Mouse (Mus musculus) kidney, embryonic 15.5 days (tissue): ENCODE data around the gene Ppp1r14a. TPM values are rescaled to one million over a fixed set of nuclear protein-coding genes. Genes with fewer than 3 reads are reported as not detected.

Experiments
- ATAC-seq: fragments of 200-750 bp; cut with Nextera tagmentation; replicated peaks from 2 replicates; pipeline ENCODE4 v1.8.0; 2017; ENCODE audit warnings: moderate TSS enrichment; ENCODE audit not compliant: low FRiP score
- H3K27ac ChIP-seq: fragments of 300-500 bp; sonication (generic); 2 replicates; pipeline ENCODE4 v1.5.1; 2015; ENCODE audit warnings: mild to moderate bottlenecking, inconsistent platforms
- H3K27me3 ChIP-seq: fragments of 300-500 bp; sonication (generic); 2 replicates; pipeline ENCODE4 v1.6.1; 2015; ENCODE audit warnings: inconsistent platforms
- H3K36me3 ChIP-seq: fragments of 300-500 bp; sonication (generic); 2 replicates; pipeline ENCODE4 v1.6.1; 2015; ENCODE audit warnings: inconsistent platforms
- H3K4me1 ChIP-seq: fragments of 300-500 bp; sonication (generic); 2 replicates; pipeline ENCODE4 v1.6.1; 2015; ENCODE audit warnings: inconsistent platforms
- H3K4me2 ChIP-seq: fragments of 300-500 bp; sonication (generic); 2 replicates; pipeline ENCODE4 v1.6.1; 2015; ENCODE audit warnings: moderate library complexity, mild to moderate bottlenecking, inconsistent platforms
- H3K4me3 ChIP-seq: fragments of 300-500 bp; sonication (generic); replicated peaks from 2 replicates; pipeline ENCODE4 v1.5.1; 2015; ENCODE audit warnings: mild to moderate bottlenecking, inconsistent platforms
- H3K9ac ChIP-seq: fragments of 300-500 bp; sonication (generic); 2 replicates; pipeline ENCODE4 v1.6.1; 2015; ENCODE audit warnings: mild to moderate bottlenecking, inconsistent platforms
- H3K9me3 ChIP-seq: fragments of 300-500 bp; sonication (generic); replicated peaks from 2 replicates; pipeline ENCODE4 v1.6.1; 2016; ENCODE audit warnings: inconsistent platforms
- WGBS: fragments of 180-500 bp; shearing (Covaris S2); methylation state at CpG from one replicate; pipeline ENCODE4 v1.1.7; 2015; ENCODE audit warnings: mixed read lengths; 5-methylcytosine and 5-hydroxymethylcytosine counted together
- polyA plus RNA-seq: library from polyadenylated mRNA; unstranded; fragments of >200 nt; fragmentation: Nextera tagmentation; extraction: Ambion mirVana; gene quantifications from 2 replicates; pipeline ENCODE4 v1.2.1, GENCODE M21; 2015

Gene Ppp1r14a
- polyA plus RNA-seq, 1 experiment from 2014 or later, result 23.7 TPM

DNA sequence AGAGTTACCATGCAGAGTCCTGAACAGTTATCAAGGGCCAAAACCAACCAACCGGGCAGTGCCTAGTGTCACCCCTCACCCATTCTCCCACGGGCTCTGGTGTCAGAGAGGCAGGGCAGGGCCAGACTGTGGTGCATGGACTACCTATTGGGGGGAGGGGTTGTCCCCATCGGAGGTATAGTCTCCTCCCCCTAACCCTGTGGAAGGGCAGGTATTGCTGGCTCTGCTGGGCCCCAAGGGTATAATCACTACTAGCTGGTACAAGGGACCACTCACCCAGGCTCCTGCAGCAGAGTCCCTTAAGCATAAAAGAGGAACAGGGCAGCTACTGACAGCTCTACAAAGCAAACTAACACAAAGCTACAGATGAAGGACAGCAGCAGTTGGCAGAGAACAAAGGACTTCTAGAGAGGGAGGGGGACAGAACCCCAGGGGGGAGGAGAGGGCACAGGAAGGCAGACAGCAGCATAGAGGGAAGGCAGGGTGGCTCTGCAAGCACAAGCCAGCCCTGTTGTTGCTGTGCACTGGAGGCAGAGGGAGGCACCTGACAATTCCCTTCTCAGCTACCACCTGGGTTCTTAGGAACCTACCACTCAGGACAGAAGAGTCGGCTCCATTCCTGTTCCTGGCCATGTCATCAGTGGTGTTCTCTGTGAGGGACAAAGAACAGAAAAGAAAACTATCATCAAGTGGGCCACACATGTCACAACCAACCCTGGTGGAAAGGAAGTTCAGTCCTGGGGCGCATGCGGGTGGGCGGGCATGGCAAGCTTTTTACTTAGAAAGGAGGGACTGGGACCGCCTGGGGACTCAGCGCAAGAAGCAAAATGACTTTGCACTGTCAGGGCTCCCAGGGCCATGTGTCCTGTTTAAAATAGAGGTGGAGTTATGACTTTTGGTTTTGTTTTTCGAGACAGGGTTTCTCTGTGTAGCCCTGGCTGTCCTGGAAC lies 29.1 kb upstream of the Ppp1r14a start:
- no peak for ATAC-seq

DNA sequence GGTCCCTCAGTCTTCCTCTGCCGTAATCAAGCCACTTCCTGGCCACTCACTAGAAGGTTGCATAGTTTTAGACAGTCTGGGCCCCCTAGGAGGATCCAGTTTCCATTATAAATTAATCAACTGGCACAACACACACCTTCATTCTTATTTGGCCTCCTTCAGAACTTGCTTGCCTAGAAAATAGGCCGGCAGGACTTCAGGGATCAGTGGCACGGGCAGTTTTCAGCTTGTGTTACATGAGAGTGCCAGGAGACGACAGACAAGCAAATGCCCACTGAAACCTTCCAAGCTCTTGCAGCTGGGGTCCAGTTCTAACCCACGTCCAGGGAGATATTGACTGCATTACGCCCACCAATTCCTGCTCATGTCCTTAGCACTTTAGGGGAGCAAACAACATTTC lies 27.0 kb upstream of the Ppp1r14a start:
- ATAC-seq, result no peak
- no peaks in the 10 kb centered on the region for H3K27me3 ChIP-seq
- H3K9me3 ChIP-seq, result no peaks in the 10 kb centered on the region
- WGBS, result 43% methylated on average over 6 of the region's 6 CpGs
- no peak overlapping the region for H3K4me2 ChIP-seq
- peaks cover 13% of the 10 kb centered on the region; the same call in 1 of the 2 replicates for H3K36me3 ChIP-seq
- peaks cover 42% of the 10 kb centered on the region for H3K4me1 ChIP-seq
- H3K9ac ChIP-seq, result no peak overlapping the region
- H3K4me3 ChIP-seq, result no peak overlapping the region
- H3K27ac ChIP-seq, result no peak overlapping the region

More for the DNA sequence above, 29.1 kb upstream of the Ppp1r14a start:
- Histone ChIP-seq H3K27me3 (no peaks in the 10 kb centered on the region), H3K4me1 (peaks cover 27% of the 10 kb centered on the region), H3K36me3 (peaks cover 26% of the 10 kb centered on the region), H3K4me2 (no peak overlapping the region), H3K4me3 (no peak overlapping the region), H3K9ac (no peak overlapping the region), H3K27ac (no peak overlapping the region), H3K9me3 (no peaks in the 10 kb centered on the region)
- 74% methylated on average over 10 of the region's 10 CpGs for WGBS

DNA sequence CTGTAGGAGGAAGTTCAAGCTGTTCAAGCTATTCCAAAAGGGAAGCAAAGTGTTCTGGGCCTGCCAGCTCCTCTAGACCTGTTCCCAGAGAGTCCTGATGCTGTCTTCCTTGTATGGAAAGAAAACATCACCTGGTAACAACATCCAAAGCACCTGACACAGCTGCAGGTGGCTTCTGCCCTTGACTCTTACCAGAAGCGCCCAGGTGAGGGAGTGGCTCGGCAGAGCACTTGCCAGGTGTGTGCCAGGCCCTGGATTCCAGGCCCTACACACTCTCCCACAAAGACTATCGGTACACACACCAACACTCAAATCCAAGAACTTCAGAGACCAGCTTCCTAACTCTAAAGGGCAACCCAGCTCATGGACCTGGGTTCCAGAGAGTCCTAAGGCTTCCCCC lies 25.3 kb upstream of the Ppp1r14a start:
- Histone ChIP-seq H3K9me3 (no peaks in the 10 kb centered on the region), H3K36me3 (peaks cover 5% of the 10 kb centered on the region; the same call in 1 of the 2 replicates), H3K27ac (no peak overlapping the region), H3K4me1 (peaks cover 46% of the 10 kb centered on the region), H3K27me3 (no peaks in the 10 kb centered on the region), H3K4me3 (no peak overlapping the region), H3K4me2 (no peak overlapping the region), H3K9ac (no peak overlapping the region)
- ATAC-seq, result no peak
- whole genome bisulfite sequencing, result 91% methylated on average over 3 of the region's 3 CpGs

DNA sequence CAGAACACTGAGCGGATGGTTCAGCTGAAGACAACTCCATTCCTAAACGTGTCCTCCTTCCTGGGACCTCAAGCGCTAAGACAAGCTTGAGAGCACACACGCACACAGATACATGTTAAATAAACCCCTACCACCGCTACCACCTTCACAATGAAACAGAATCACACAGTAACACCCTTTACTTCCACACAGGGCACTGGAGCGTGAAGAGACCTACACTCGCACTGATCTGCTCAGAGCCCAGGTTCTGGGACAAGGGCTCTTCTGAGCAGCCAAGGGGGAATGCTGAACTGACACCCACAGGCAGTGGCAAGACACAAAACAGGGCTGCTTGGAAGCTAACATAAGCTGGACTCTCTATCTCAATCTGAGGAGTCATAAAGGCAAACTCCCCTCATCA lies 23.5 kb upstream of the Ppp1r14a start:
- H3K27ac ChIP-seq, result peak overlapping the region; percentile 11; the same call in 1 of the 2 replicates
- peaks cover 49% of the 10 kb centered on the region for H3K4me1 ChIP-seq
- 52% methylated on average over 7 of the region's 7 CpGs for WGBS
- no peak overlapping the region for H3K4me2 ChIP-seq
- H3K27me3 ChIP-seq, result no peaks in the 10 kb centered on the region
- ATAC-seq, result 0 out of 2 replicates have a peak, but pooled peaks have one; percentile 20
- H3K36me3 ChIP-seq, result no peaks in the 10 kb centered on the region
- H3K9me3 ChIP-seq, result no peaks in the 10 kb centered on the region
- H3K9ac ChIP-seq, result no peak overlapping the region
- H3K4me3 ChIP-seq, result no peak overlapping the region

GRCm38 (mm10) chr7:29266931-29267330 lies 22.2 kb upstream of the Ppp1r14a start:
- 34% methylated on average over 4 of the region's 4 CpGs for WGBS
- 0 out of 2 replicates have a peak, but pooled peaks have one; percentile 37 for ATAC-seq
- Histone ChIP-seq H3K36me3 (no peaks in the 10 kb centered on the region), H3K4me1 (peaks cover 60% of the 10 kb centered on the region), H3K9me3 (no peaks in the 10 kb centered on the region), H3K27ac (peak overlapping the region; percentile 62; the same call in 1 of the 2 replicates), H3K27me3 (no peaks in the 10 kb centered on the region), H3K4me3 (no peak overlapping the region), H3K9ac (no peak overlapping the region), H3K4me2 (no peak overlapping the region)

DNA sequence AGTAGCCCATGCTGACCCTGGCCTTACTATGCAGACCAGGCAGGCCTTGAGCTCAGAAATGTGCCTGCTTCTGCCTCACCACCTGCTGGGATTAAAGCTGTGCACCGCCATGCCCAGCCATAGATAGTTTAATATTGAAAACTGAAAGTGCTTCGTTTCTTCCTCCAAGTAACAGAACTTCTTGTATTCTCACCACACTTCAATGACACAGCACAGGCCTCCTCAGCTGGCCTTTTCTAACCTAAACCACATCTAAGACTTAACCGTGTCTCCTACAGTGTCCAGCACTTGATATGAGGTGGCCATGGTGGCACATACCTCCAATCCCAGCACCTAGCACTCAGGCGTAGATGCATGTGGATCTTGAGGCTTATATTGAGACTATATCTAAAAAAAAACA lies 18.7 kb upstream of the Ppp1r14a start:
- no peaks in the 10 kb centered on the region for H3K9me3 ChIP-seq
- peaks cover 43% of the 10 kb centered on the region for H3K4me1 ChIP-seq
- H3K4me2 ChIP-seq, result no peak overlapping the region
- no peak overlapping the region for H3K27ac ChIP-seq
- 88% methylated on average over 4 of the region's 4 CpGs for WGBS
- ATAC-seq, result no peak
- no peaks in the 10 kb centered on the region for H3K36me3 ChIP-seq
- no peak overlapping the region for H3K4me3 ChIP-seq
- H3K27me3 ChIP-seq, result no peaks in the 10 kb centered on the region
- no peak overlapping the region for H3K9ac ChIP-seq

- no peak for ATAC-seq
- no peaks in the 10 kb centered on the region for H3K27me3 ChIP-seq
- peak overlapping the region; percentile 47 for H3K27ac ChIP-seq
- no peak overlapping the region for H3K4me2 ChIP-seq
- H3K9ac ChIP-seq, result no peak overlapping the region
- H3K9me3 ChIP-seq, result no peaks in the 10 kb centered on the region
- H3K4me1 ChIP-seq, result peaks cover 39% of the 10 kb centered on the region
- H3K4me3 ChIP-seq, result no peak overlapping the region
- WGBS, result 48% methylated on average over 8 of the region's 8 CpGs
- H3K36me3 ChIP-seq, result no peaks in the 10 kb centered on the region
Observed at GRCm38 (mm10) chr7:29271687-29272465, 17.2 kb upstream of the Ppp1r14a start.

DNA sequence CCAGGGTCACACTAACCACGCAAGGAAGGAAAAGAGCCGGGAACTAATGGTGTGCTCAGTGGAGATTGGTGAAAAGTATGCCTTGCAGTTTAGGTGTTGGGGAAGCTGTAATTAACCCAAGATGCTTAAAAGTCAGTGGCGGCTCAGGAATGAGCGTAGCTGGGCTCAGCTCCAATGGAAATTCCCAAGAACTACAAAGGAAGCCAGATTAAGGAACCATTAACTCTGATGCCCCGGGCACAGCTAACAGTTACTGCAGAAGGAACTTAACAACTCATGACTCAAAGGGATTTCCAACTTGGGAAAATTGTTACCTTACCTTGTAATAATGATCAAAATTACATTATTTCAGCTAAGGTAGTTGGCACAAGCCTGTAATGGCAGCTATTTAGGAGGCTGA lies 12.4 kb upstream of the Ppp1r14a start:
- H3K27me3 ChIP-seq, result peaks cover 25% of the 10 kb centered on the region

DNA sequence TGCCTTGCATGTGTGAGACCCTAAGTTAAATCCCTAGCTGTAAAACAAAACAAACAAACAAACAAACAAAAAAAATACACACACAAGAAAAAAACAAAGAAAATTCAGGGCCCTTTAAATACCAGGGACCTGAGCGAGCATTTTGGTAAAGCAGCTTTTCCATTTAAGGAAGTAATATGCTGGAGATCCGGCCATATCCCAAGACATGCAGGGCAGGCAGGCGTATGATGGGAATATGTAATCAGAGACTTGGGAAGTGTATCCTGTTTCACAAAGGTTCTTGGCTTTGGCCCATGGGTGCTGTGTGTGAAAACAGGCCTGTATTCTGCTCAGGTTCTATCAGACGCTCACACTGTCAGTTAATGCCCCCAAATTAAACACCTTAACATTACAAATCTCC lies 11.6 kb upstream of the Ppp1r14a start:
- Histone ChIP-seq H3K27ac (no peak overlapping the region), H3K36me3 (no peaks in the 10 kb centered on the region), H3K9me3 (no peaks in the 10 kb centered on the region), H3K9ac (no peak overlapping the region), H3K4me1 (peaks cover 45% of the 10 kb centered on the region), H3K4me3 (no peak overlapping the region), H3K4me2 (no peak overlapping the region), H3K27me3 (peaks cover 33% of the 10 kb centered on the region)
- no peak for ATAC-seq
- 83% methylated on average over 4 of the region's 4 CpGs for WGBS

More for the DNA sequence above, 12.4 kb upstream of the Ppp1r14a start:
- H3K9ac ChIP-seq, result no peak overlapping the region
- peak overlapping the region; percentile 42; the same call in 1 of the 2 replicates for H3K27ac ChIP-seq
- no peak overlapping the region for H3K4me3 ChIP-seq
- H3K4me2 ChIP-seq, result no peak overlapping the region
- no peak for ATAC-seq
- WGBS, result 47% methylated on average over 5 of the region's 5 CpGs
- no peaks in the 10 kb centered on the region for H3K36me3 ChIP-seq
- H3K4me1 ChIP-seq, result peaks cover 44% of the 10 kb centered on the region
- H3K9me3 ChIP-seq, result no peaks in the 10 kb centered on the region

- H3K27ac ChIP-seq, result no peak overlapping the region
Observed at GRCm38 (mm10) chr7:29279261-29279660, 9.8 kb upstream of the Ppp1r14a start.

GRCm38 (mm10) chr7:29279924-29280323 lies 9.2 kb upstream of the Ppp1r14a start:
- H3K4me2 ChIP-seq, result peak overlapping the region; percentile 96
- peaks cover 49% of the 10 kb centered on the region for H3K4me1 ChIP-seq
- no peak overlapping the region for H3K9ac ChIP-seq
- H3K4me3 ChIP-seq, result peak overlapping the region; percentile 58
- no peaks in the 10 kb centered on the region for H3K9me3 ChIP-seq
- ATAC-seq, result no peak
- H3K36me3 ChIP-seq, result no peaks in the 10 kb centered on the region
- peaks cover 47% of the 10 kb centered on the region for H3K27me3 ChIP-seq
- no peak overlapping the region for H3K27ac ChIP-seq
- WGBS, result 77% methylated on average over 8 of the region's 8 CpGs

More at GRCm38 (mm10) chr7:29279261-29279660, 9.8 kb upstream of the Ppp1r14a start:
- ATAC-seq, result no peak
- Histone ChIP-seq H3K36me3 (no peaks in the 10 kb centered on the region), H3K4me2 (peak overlapping the region; percentile 96; the same call in 1 of the 2 replicates), H3K4me3 (0 out of 2 replicates have a peak overlapping the region, but pooled peaks have one; percentile 58), H3K27me3 (peaks cover 42% of the 10 kb centered on the region), H3K4me1 (peaks cover 49% of the 10 kb centered on the region), H3K9ac (no peak overlapping the region), H3K9me3 (no peaks in the 10 kb centered on the region)

GRCm38 (mm10) chr7:29280801-29281200 lies 8.3 kb upstream of the Ppp1r14a start:
- Histone ChIP-seq H3K4me3 (peak overlapping the region; percentile 58), H3K9ac (peak overlapping the region; percentile 71), H3K4me1 (peaks cover 49% of the 10 kb centered on the region), H3K36me3 (no peaks in the 10 kb centered on the region), H3K27me3 (peaks cover 55% of the 10 kb centered on the region), H3K27ac (no peak overlapping the region), H3K4me2 (peak overlapping the region; percentile 96), H3K9me3 (no peaks in the 10 kb centered on the region)
- 0 out of 2 replicates have a peak, but pooled peaks have one; percentile 5 for ATAC-seq
- WGBS, result 7% methylated on average over 13 of the region's 13 CpGs
